Mouse (Mus musculus) liver, embryonic 12.5 days (tissue): ENCODE results near the gene Pip4k2c. TPM values are rescaled to one million over a fixed set of nuclear protein-coding genes. Genes with fewer than 3 reads are reported as not detected.
"Not testable (repeated sequence)": the region's sequence is repeated elsewhere in the genome, so short reads cannot be mapped to it uniquely, and the experiment has no call there.

Source experiments
- ATAC-seq: fragments of 200-750 bp; cut with Nextera tagmentation; 2 replicates; pipeline ENCODE4 v1.8.0; 2017; ENCODE audit warnings: moderate number of reproducible peaks, mild to moderate bottlenecking, moderate library complexity
- H3K27ac ChIP-seq: fragments of 300-500 bp; sonication (generic); 2 replicates; pipeline ENCODE4 v1.5.1; 2016; ENCODE audit warnings: mild to moderate bottlenecking
- H3K27me3 ChIP-seq: fragments of 300-500 bp; sonication (generic); replicated peaks from 2 replicates; pipeline ENCODE4 v1.6.1; 2016; ENCODE audit warnings: mild to moderate bottlenecking, moderate library complexity
- H3K36me3 ChIP-seq: fragments of 300-500 bp; sonication (generic); 2 replicates; pipeline ENCODE4 v1.6.1; 2016; ENCODE audit warnings: mild to moderate bottlenecking, moderate library complexity
- H3K4me1 ChIP-seq: fragments of 300-500 bp; sonication (generic); 2 replicates; pipeline ENCODE4 v1.6.1; 2016
- H3K4me2 ChIP-seq: fragments of 300-500 bp; sonication (generic); 2 replicates; pipeline ENCODE4 v1.6.1; 2016; ENCODE audit warnings: mild to moderate bottlenecking, moderate library complexity
- H3K4me3 ChIP-seq: fragments of 300-500 bp; sonication (generic); 2 replicates; pipeline ENCODE4 v1.5.1; 2016; ENCODE audit warnings: mild to moderate bottlenecking, moderate library complexity
- H3K9ac ChIP-seq: fragments of 300-500 bp; sonication (generic); 2 replicates; pipeline ENCODE4 v1.6.1; 2016; ENCODE audit warnings: mild to moderate bottlenecking, moderate library complexity
- H3K9me3 ChIP-seq: fragments of 300-500 bp; sonication (generic); replicated peaks from 2 replicates; pipeline ENCODE4 v1.6.1; 2016; ENCODE audit warnings: mild to moderate bottlenecking, moderate library complexity
- WGBS: fragments of 180-500 bp; shearing (Covaris S2); methylation state at CpG from one replicate; pipeline ENCODE4 v1.1.7; 2016; ENCODE audit not compliant: insufficient replicate concordance; 5-methylcytosine and 5-hydroxymethylcytosine counted together
- polyA plus RNA-seq: library from polyadenylated mRNA; unstranded; fragments of >200 nt; fragmentation: Nextera tagmentation; extraction: Ambion mirVana; gene quantifications from 2 replicates; pipeline ENCODE4 v1.2.1, GENCODE M21; 2016

The Pip4k2c gene
- polyA plus RNA-seq, 1 experiment from 2014 or later = 44.7 TPM

DNA sequence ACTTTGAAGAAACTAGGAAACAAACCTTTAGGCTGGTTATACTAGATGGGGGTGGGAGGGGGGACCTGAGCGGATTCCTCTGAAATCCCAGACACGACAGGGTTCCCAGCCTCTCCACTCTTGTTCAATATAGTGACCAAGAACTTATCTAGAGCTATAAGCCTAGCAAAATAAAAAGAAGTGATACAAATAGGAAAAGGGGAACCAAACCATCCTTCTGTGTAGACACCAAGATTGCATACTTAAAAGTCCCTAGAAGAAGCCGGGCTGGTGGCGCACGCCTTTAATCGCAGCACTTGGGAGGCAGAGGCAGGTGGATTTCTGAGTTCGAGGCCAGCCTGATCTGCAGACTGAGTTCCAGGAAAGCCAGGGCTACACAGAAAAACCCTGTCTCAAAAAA lies 58.1 kb downstream of the Pip4k2c start:
- H3K9ac ChIP-seq = no peak overlapping the region
- H3K27ac ChIP-seq = no peak overlapping the region
- H3K4me2 ChIP-seq = no peak overlapping the region
- H3K36me3 ChIP-seq = no peaks in the 10 kb centered on the region
- no peaks in the 10 kb centered on the region for H3K27me3 ChIP-seq
- H3K4me3 ChIP-seq = no peak overlapping the region
- H3K4me1 ChIP-seq = peaks cover 10% of the 10 kb centered on the region
- ATAC-seq = no peak
- 86% methylated on average over 7 of the region's 7 CpGs for WGBS
- H3K9me3 ChIP-seq = no peaks in the 10 kb centered on the region; the same call in 1 of the 2 replicates

DNA sequence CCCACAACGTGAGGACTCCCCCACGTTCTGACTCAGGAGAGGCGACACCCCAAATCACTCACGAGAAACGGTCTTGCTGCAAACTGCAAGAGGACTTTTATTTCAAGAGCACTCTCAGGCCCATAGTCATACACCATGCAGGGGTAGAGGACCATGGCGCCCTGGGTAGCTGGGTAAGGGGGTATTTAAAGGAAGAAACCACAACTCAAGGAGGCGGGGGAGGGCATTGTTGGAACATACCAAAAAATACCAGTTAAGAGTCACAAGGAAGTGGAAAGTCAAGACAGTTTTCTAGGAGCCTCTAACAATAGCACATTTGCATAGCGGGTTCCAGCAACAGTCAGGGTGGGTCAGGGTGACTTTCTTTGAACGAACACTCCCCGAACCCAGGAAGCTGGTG lies 58.8 kb downstream of the Pip4k2c start:
- not testable (repeated sequence) for H3K36me3 ChIP-seq, H3K27ac ChIP-seq, H3K9ac ChIP-seq, H3K27me3 ChIP-seq, ATAC-seq, H3K9me3 ChIP-seq, H3K4me2 ChIP-seq, H3K4me3 ChIP-seq
- H3K4me1 ChIP-seq = peaks cover 10% of the 10 kb centered on the region
- WGBS = 79% methylated on average over 10 of the region's 10 CpGs

DNA sequence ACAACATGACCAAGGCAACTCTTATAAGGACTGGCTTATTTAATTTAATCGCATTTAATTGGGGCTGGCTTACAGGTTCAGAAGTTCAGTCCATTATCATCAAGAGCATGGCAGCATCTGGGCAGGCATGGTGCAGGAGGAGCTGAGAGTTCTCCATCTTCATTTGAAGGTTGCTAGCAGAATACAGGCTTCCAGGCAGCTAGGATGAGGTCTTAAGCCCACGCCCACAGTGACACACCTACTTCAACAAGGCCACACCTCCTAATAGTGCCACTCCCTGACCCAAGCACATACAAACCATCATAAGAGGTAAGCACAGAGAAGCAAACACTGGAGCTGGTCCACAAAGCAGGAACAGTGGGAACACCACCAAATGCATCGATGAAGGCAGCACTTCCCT lies 60.2 kb downstream of the Pip4k2c start:
- not testable (repeated sequence) for H3K27ac ChIP-seq, H3K9me3 ChIP-seq, ATAC-seq, H3K36me3 ChIP-seq, H3K4me3 ChIP-seq, H3K27me3 ChIP-seq, H3K9ac ChIP-seq, H3K4me2 ChIP-seq
- peaks cover 10% of the 10 kb centered on the region for H3K4me1 ChIP-seq
- 76% methylated on average over 3 of the region's 3 CpGs for WGBS

DNA sequence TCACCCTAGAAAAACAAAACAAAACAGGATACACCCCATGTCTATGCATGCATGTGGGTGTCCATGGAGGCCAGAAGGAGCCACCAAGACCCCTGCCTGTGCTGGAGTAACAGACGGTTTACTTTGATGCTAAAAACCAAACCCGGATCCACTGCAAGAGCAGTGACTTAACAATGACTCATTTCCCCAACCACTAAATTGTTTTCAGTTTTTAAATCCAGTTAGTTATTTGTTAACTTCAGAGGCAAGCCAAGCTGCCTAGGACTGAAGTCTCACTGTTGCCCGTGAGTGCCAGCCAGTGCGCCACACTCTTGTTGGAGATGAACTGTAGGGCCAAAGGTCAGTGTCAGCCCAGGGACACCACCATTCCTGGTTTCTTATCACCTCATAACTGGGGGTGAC lies 60.9 kb downstream of the Pip4k2c start:
- H3K4me1 ChIP-seq = peaks cover 10% of the 10 kb centered on the region
- WGBS = 55% methylated on average over 4 of the region's 4 CpGs

DNA sequence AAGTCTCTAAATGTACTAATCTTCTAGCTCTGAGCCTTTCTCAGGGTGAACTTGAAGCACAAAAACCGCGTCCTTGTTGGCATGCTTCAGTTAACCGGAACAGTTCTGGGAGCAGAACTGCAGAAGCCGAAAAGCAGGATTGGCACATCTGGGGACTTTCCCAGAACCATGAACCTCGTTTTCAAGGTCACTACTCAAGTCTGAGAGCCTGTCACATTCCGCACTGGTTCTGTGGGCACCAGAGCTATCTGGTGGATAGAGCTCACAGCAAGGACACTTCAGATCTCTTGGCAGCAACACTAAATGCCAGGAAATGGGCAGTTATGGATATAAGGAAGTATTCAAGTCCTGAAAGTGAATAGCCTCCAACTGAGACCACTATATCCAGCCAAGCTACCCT lies 64.2 kb downstream of the Pip4k2c start:
- Histone ChIP-seq H3K36me3 (no peaks in the 10 kb centered on the region), H3K9me3 (0 out of 2 replicates have a peak, but pooled peaks cover 5% of the 10 kb centered on the region), H3K27ac (no peak overlapping the region), H3K27me3 (0 out of 2 replicates have a peak, but pooled peaks cover 7% of the 10 kb centered on the region), H3K4me2 (no peak overlapping the region), H3K4me3 (no peak overlapping the region), H3K4me1 (peaks cover 10% of the 10 kb centered on the region), H3K9ac (no peak overlapping the region)
- WGBS = 68% methylated on average over 6 of the region's 6 CpGs
- ATAC-seq = no peak

More for the DNA sequence above, 60.9 kb downstream of the Pip4k2c start:
- H3K27me3 ChIP-seq = no peaks in the 10 kb centered on the region
- no peak overlapping the region for H3K4me3 ChIP-seq
- ATAC-seq = no peak
- H3K4me2 ChIP-seq = no peak overlapping the region
- no peaks in the 10 kb centered on the region for H3K36me3 ChIP-seq
- no peak overlapping the region for H3K9ac ChIP-seq
- H3K9me3 ChIP-seq = no peaks in the 10 kb centered on the region; the same call in 1 of the 2 replicates
- no peak overlapping the region for H3K27ac ChIP-seq

Other genes starting within 250 kb of the Pip4k2c start
- gene Ctdsp2, start 232.9 kb downstream of the Pip4k2c start, polyA plus RNA-seq = 22.2 and 24.0 TPM in 2 replicates
- 0.18 and 0.19 TPM in 2 replicates for gene Avil, start 210.9 kb downstream of the Pip4k2c start, polyA plus RNA-seq
- gene Tsfm, start 180.7 kb downstream of the Pip4k2c start, polyA plus RNA-seq = 72.3 and 75.5 TPM in 2 replicates
- gene Mettl1, start 170.2 kb downstream of the Pip4k2c start, polyA plus RNA-seq = 33.6 and 35.6 TPM in 2 replicates
- 0.13 and 0.29 TPM in 2 replicates for gene Eef1akmt3, start 170.1 kb downstream of the Pip4k2c start, polyA plus RNA-seq
- 0.05 and 0.10 TPM in 2 replicates for gene Cyp27b1, start 163.3 kb downstream of the Pip4k2c start, polyA plus RNA-seq
- 0.06 and 0.20 TPM in 2 replicates for gene March9, start 151.4 kb downstream of the Pip4k2c start, polyA plus RNA-seq
- 766 and 777 TPM in 2 replicates for gene Cdk4, start 148.1 kb downstream of the Pip4k2c start, polyA plus RNA-seq
- gene Tspan31, start 141.3 kb downstream of the Pip4k2c start, polyA plus RNA-seq = 75.2 and 81.9 TPM in 2 replicates
- 0.92 and 1.6 TPM in 2 replicates for gene Agap2, start 136.3 kb downstream of the Pip4k2c start, polyA plus RNA-seq
- 49.5 and 51.4 TPM in 2 replicates for gene Os9, start 90.5 kb downstream of the Pip4k2c start, polyA plus RNA-seq
- gene B4galnt1, start 46.4 kb downstream of the Pip4k2c start, polyA plus RNA-seq = 12.6 TPM in 2 replicates
- 3.0 and 3.6 TPM in 2 replicates for gene Slc26a10, start 30.9 kb downstream of the Pip4k2c start, polyA plus RNA-seq
- gene Arhgef25, start 21.5 kb downstream of the Pip4k2c start, polyA plus RNA-seq = 14.3 and 17.4 TPM in 2 replicates
- gene Dtx3, start 15.9 kb downstream of the Pip4k2c start, polyA plus RNA-seq = 33.2 and 36.9 TPM in 2 replicates
- gene Kif5a, start 51.8 kb upstream of the Pip4k2c start, polyA plus RNA-seq = 0.08 and 0.12 TPM in 2 replicates
- 95.5 and 96.1 TPM in 2 replicates for gene Dctn2, start 54.8 kb upstream of the Pip4k2c start, polyA plus RNA-seq
- 8.5 and 9.8 TPM in 2 replicates for gene Mbd6, start 77.4 kb upstream of the Pip4k2c start, polyA plus RNA-seq
- 192 and 193 TPM in 2 replicates for gene Mars, start 100.2 kb upstream of the Pip4k2c start, polyA plus RNA-seq
- gene Arhgap9, start 110.4 kb upstream of the Pip4k2c start, polyA plus RNA-seq = 15.9 and 16.9 TPM in 2 replicates
- 0.94 and 1.1 TPM in 2 replicates for gene Gli1, start 130.4 kb upstream of the Pip4k2c start, polyA plus RNA-seq
- 0.10 and 0.16 TPM in 2 replicates for gene Inhbe, start 142.8 kb upstream of the Pip4k2c start, polyA plus RNA-seq
- 1.1 and 1.5 TPM in 2 replicates for gene Inhbc, start 158.8 kb upstream of the Pip4k2c start, polyA plus RNA-seq
- 16.7 and 19.0 TPM in 2 replicates for gene R3hdm2, start 168.7 kb upstream of the Pip4k2c start, polyA plus RNA-seq